Mouse (Mus musculus): ENCODE measurements around the gene Aph1a. TPM values are rescaled to one million over a fixed set of nuclear protein-coding genes. Genes with fewer than 3 reads are reported as not detected.
"Not testable (repeated sequence)": the region's sequence is repeated elsewhere in the genome, so short reads cannot be mapped to it uniquely, and the experiment has no call there.

The Aph1a gene
- total and polyA plus RNA-seq, 2 experiments from 2014 or later, result 50.8 to 138 TPM

DNA sequence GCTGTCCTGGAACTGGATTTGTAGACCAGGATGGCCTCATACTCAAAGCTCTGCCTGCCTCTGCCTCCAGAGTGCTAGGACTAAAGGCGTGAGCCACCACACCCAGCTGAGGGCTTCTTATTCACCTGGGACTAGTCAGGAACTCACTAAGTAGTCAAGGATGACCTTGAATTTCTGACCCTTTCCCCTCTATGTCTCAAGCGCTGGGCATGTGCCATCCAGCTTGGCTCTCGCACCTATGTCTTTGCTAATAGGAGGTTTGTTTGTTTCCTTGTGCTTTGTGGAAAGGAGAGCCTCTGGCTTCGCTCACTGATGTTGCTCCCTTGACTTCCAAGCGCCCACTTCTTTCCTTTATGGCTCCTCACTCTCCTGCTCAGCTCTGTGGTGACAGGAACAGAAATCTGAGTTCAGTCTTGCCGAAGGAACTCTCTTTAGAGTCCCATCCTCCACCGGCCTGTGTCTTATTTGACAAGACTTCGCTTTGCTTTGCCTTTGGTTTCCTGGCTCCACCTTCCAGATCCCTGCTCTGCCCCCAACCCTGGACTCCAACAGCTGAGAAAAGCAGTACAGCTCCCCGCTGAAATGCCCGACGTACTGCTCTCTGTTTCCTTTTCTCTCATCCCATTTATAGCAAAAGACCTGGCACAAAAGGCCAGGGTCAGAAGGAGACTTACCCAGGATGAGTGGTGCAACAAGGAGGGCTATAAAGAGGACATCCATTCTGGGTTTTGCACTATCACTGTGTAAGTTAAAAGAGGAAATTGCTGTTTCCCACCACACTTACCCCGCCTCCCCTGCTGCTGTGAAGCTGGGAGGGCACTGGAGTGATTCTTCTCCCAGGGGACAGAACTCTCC is 2.3 kb upstream of the Aph1a start, which contains the start of gene BC028528:
Gene BC028528 (minus strand): TSS at position 795 of the 855 bp plus-strand sequence.
- DNase-seq (ENCODE audit: low spot score) (peak; percentile 69), ATAC-seq (ENCODE audit: insufficient read depth, low read depth) (no peak)
- H3K9ac ChIP-seq (replicated peaks; ENCODE audit: low read depth, low read length), result peak within 1 kb of the TSS; percentile 40
- no peak for TF ChIP-seq CTCF (IDR thresholded peaks at IDR 0.05; ENCODE audit: low read depth)
- TF ChIP-seq EP300 (IDR thresholded peaks at IDR 0.05; ENCODE audit: low read depth), result no peak
- H3K4me3 ChIP-seq (ENCODE audit: low read depth, low read length), result peak within 1 kb of the TSS; percentile 40
- peak within 1 kb of the TSS; percentile 64 for H3K4me2 ChIP-seq (ENCODE audit: low read depth, low read length)
- peaks cover 12% of the 10 kb centered on the region for H3K36me3 ChIP-seq (replicated peaks; ENCODE audit: control insufficient read depth, insufficient read depth, low read length)
- H3K27ac ChIP-seq (ENCODE audit: low read depth), result peak within 1 kb of the TSS; percentile 94
- WGBS, result 23% methylated on average over 12 of the region's 12 CpGs
- no peaks in the 10 kb centered on the region for H3K9me3 ChIP-seq (replicated peaks; ENCODE audit: control insufficient read depth, low read length)
- H3K4me1 ChIP-seq (ENCODE audit: control insufficient read depth, insufficient read depth), result peaks cover 18% of the 10 kb centered on the region; the same call in 1 of the 2 replicates
- H3K27me3 ChIP-seq (ENCODE audit: control insufficient read depth, insufficient read depth, low read length), result no peaks in the 10 kb centered on the region

DNA sequence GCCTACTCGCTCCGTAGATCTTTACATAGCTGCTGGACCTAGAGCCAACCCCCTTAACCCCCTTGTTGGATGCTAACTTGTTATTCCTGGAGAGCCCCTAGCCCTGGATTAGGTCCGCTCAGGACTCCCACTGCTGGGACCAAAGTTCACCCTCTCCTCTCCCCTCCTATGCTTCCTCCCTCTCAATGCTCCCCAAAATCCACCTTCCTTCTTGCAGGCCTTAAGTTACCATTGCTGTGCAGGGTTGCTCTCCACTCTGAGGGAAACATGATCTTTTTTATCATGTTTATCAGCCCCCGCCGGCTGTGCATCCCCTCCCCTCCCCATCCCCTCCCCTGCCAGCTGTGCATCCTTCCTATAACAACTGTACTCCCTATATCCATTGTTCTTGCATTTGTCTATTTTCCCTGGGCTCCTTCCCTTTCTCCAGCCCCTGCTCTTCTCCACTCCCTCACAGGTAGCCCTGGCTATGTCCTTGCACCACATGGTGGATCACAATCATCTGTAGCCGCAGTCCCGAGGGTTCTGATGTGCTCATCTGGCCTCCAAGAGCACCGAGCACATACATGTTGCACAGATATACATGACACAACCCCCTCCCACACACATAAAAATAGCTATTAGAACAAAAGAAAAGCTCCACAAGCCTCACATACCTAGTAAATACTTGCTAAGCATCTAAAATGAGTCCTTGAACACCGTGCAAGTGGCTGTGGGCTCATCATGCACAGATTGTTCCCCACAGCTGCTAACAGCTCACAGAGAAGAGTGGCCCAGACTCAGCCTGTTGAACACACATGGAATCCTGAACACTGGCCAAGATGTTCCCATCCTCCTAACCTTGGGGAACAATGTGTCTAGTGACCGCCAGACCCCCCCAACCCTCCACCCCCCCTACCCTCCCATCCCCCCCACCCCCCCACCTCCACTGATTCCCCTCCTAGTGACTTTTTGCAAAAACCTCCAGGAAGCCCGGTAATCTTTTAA is 1.4 kb upstream of the Aph1a start:
- peaks cover 18% of the 10 kb centered on the region; the same call in 1 of the 2 replicates for H3K4me1 ChIP-seq (ENCODE audit: control insufficient read depth, insufficient read depth)
- peak overlapping the region; percentile 40 for H3K9ac ChIP-seq (replicated peaks; ENCODE audit: low read depth, low read length)
- peak overlapping the region; percentile 94 for H3K27ac ChIP-seq (ENCODE audit: low read depth)
- H3K36me3 ChIP-seq (replicated peaks; ENCODE audit: control insufficient read depth, insufficient read depth, low read length), result peaks cover 8% of the 10 kb centered on the region
- H3K9me3 ChIP-seq (replicated peaks; ENCODE audit: control insufficient read depth, low read length), result no peaks in the 10 kb centered on the region
- peak overlapping the region; percentile 64 for H3K4me2 ChIP-seq (ENCODE audit: low read depth, low read length)
- H3K4me3 ChIP-seq (ENCODE audit: low read depth, low read length), result peak overlapping the region; percentile 40
- no peaks in the 10 kb centered on the region for H3K27me3 ChIP-seq (ENCODE audit: control insufficient read depth, insufficient read depth, low read length)
- WGBS, result 24% methylated on average over 11 of the region's 11 CpGs
- ATAC-seq (ENCODE audit: insufficient read depth, low read depth) (no peak), DNase-seq (ENCODE audit: low spot score) (no peak)
- TF ChIP-seq CTCF (IDR thresholded peaks at IDR 0.05; ENCODE audit: low read depth), result no peak
- TF ChIP-seq EP300 (IDR thresholded peaks at IDR 0.05; ENCODE audit: low read depth), result no peak

- 16% methylated on average over 7 of the region's 7 CpGs for WGBS
- TF ChIP-seq EP300 (IDR thresholded peaks at IDR 0.05; ENCODE audit: low read depth) (no peak), CTCF (IDR thresholded peaks at IDR 0.05; ENCODE audit: low read depth) (no peak)
- peaks cover 14% of the 10 kb centered on the region for H3K36me3 ChIP-seq (replicated peaks; ENCODE audit: control insufficient read depth, insufficient read depth, low read length)
- no peaks in the 10 kb centered on the region for H3K27me3 ChIP-seq (ENCODE audit: control insufficient read depth, insufficient read depth, low read length)
- H3K27ac ChIP-seq (ENCODE audit: low read depth), result peak overlapping the region; percentile 94
- DNase-seq (ENCODE audit: low spot score) (peak; percentile 48), ATAC-seq (ENCODE audit: insufficient read depth, low read depth) (no peak)
- peak overlapping the region; percentile 63 for H3K4me3 ChIP-seq (ENCODE audit: low read depth, low read length)
- no peaks in the 10 kb centered on the region for H3K9me3 ChIP-seq (replicated peaks; ENCODE audit: control insufficient read depth, low read length)
- peak overlapping the region; percentile 47; the same call in 1 of the 2 replicates for H3K9ac ChIP-seq (replicated peaks; ENCODE audit: low read depth, low read length)
- peak overlapping the region; percentile 64 for H3K4me2 ChIP-seq (ENCODE audit: low read depth, low read length)
- peaks cover 18% of the 10 kb centered on the region; the same call in 1 of the 2 replicates for H3K4me1 ChIP-seq (ENCODE audit: control insufficient read depth, insufficient read depth)
Measured at GRCm38 (mm10) chr3:95893126-95893525, 643 bp upstream of the Aph1a start.

DNA sequence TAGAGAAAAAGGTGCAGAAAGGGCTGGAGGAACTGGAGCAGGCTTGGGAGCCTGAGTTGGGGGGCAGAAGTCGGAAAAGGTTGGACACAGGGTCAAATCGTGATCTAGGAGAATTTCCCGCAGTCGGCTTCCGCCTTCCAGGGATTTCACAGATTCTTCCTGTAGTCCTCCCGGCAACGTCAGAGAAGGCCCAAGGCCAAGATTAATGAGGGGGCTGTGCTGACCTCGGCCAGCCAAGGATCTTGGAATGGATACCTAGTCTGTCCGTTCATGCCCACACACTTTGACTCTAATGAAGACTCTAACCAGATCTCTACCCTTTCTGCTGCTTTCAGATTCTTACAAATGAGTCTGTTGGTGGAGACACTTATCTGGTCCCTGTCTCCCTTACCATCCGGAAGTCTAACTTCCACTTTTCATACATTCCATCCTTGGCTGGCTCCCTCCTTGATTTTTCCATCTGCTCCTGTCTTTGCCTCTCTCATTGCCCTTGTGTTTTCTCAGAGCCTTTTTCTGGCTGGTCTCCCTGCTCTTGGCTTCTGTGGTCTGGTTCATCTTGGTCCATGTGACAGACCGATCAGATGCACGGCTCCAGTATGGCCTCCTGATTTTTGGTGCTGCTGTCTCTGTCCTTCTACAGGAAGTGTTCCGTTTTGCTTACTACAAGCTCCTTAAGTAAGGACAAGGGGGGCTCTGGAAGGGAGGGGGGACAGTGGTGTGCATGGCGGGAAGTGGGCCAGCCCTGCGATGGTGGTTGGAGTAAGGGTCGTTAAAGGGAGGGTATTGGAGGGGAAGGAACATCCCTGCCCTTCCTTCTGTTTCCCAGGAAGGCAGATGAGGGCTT is 770 bp downstream of the Aph1a start:
- H3K4me2 ChIP-seq (ENCODE audit: low read depth, low read length), result peak overlapping the region; percentile 81
- peak; percentile 13; the same call in 1 of the 2 replicates for ATAC-seq (ENCODE audit: insufficient read depth, low read depth)
- H3K4me1 ChIP-seq (ENCODE audit: control insufficient read depth, insufficient read depth), result peaks cover 18% of the 10 kb centered on the region; the same call in 1 of the 2 replicates
- H3K9ac ChIP-seq (replicated peaks; ENCODE audit: low read depth, low read length), result peak overlapping the region; percentile 79
- peak overlapping the region; percentile 63 for H3K4me3 ChIP-seq (ENCODE audit: low read depth, low read length)
- WGBS, result 6% methylated on average over 16 of the region's 16 CpGs
- H3K27ac ChIP-seq (ENCODE audit: low read depth), result peak overlapping the region; percentile 94
- H3K36me3 ChIP-seq (replicated peaks; ENCODE audit: control insufficient read depth, insufficient read depth, low read length), result peaks cover 18% of the 10 kb centered on the region
- no peaks in the 10 kb centered on the region for H3K27me3 ChIP-seq (ENCODE audit: control insufficient read depth, insufficient read depth, low read length)
- no peaks in the 10 kb centered on the region for H3K9me3 ChIP-seq (replicated peaks; ENCODE audit: control insufficient read depth, low read length)
- peak; percentile 42 for DNase-seq (ENCODE audit: low spot score)
- TF ChIP-seq EP300 (IDR thresholded peaks at IDR 0.05; ENCODE audit: low read depth) (no peak), CTCF (IDR thresholded peaks at IDR 0.05; ENCODE audit: low read depth) (no peak)

- H3K4me3 ChIP-seq (ENCODE audit: low read depth, low read length); H3K27me3 ChIP-seq (ENCODE audit: control insufficient read depth, insufficient read depth, low read length); H3K9me3 ChIP-seq (replicated peaks; ENCODE audit: control insufficient read depth, low read length); H3K27ac ChIP-seq (ENCODE audit: low read depth); ATAC-seq (ENCODE audit: insufficient read depth, low read depth); H3K4me2 ChIP-seq (ENCODE audit: low read depth, low read length); H3K9ac ChIP-seq (replicated peaks; ENCODE audit: low read depth, low read length); DNase-seq (ENCODE audit: low spot score): not testable (repeated sequence)
- peaks cover 18% of the 10 kb centered on the region for H3K36me3 ChIP-seq (replicated peaks; ENCODE audit: control insufficient read depth, insufficient read depth, low read length)
- peaks cover 18% of the 10 kb centered on the region; the same call in 1 of the 2 replicates for H3K4me1 ChIP-seq (ENCODE audit: control insufficient read depth, insufficient read depth)
- WGBS, result 83% methylated on average over 7 of the region's 7 CpGs
Measured at GRCm38 (mm10) chr3:95895501-95895900, 1.7 kb downstream of the Aph1a start.
